Mouse (Mus musculus): ENCODE results near the gene Nup133. TPM values are rescaled to one million over a fixed set of nuclear protein-coding genes. Genes with fewer than 3 reads are reported as not detected.
A peak's percentile ranks its signal among the peaks of the same experiment; 100 is the strongest.

Nup133 gene
- total and polyA plus RNA-seq, 3 experiments: 49.6 to 58.1 (median 58.0) TPM

DNA sequence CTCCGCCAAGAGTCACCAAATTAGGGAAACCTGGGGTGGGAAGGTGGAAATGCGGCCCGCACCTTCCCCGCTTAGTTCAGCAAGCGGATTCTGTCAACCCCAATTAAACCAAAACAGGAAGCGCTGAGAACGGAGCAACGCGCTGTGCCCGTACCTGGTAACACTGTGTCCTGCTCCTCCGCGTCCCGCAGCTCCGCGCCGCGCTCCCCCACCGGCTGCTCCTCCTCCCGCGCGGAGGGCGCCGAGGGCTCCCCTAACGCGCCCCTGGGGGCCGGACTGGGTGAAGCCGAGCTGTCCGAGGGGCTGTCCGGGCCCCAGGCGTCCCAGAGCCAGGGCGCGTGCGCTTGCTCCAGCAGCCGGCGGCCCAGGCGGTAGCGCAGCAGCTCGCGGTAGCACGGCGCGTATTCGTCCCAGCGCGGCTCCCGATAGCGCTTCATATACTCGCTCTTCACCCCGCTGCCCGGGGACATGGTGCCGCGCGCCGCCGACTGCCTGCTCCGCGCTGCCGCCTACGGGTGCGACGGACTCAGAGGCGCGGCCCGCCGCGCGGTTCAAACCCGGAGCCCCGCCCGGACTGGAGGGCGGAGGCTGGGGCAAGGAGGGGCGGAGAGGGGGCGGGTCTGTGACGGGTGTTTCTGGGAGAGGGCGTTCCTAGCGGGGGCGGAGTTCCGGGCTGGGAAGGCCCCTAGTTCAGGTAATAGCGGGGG is 90.0 kb downstream of the Nup133 start (continued):
- TF ChIP-seq UBTF (IDR thresholded peaks at IDR 0.05; ENCODE audit: borderline replicate concordance, insufficient read depth, low read depth, low read length): peak; percentile 85; the same call in 1 of the 2 replicates
- TF ChIP-seq KAT2A (conservative IDR thresholded peaks at IDR 0.05; ENCODE audit: low read depth, low read length): no peak
- TF ChIP-seq POLR2A (IDR thresholded peaks at IDR 0.05; ENCODE audit: control insufficient read depth in 1 of 2, insufficient read depth in 1 of 2, low read depth in 1 of 2, low read length in 2 of 2, poor library complexity in 1 of 2): peak; percentile 70 to 85; a peak in 3 of 4 replicates
- TF ChIP-seq CHD2 (IDR thresholded peaks at IDR 0.05; ENCODE audit: low read length): no peak
- TF ChIP-seq E2F4 (IDR thresholded peaks at IDR 0.05; ENCODE audit: borderline replicate concordance, low read depth, low read length): no peak
- no peak for TF ChIP-seq ZC3H11A (IDR thresholded peaks at IDR 0.05; ENCODE audit: low read depth, low read length)
- peak; percentile 75 for TF ChIP-seq NELFE (IDR thresholded peaks at IDR 0.05; ENCODE audit: low read depth, low read length)
- TF ChIP-seq CTCF (IDR thresholded peaks at IDR 0.05 in 2 of 3, conservative IDR thresholded peaks at IDR 0.05 in 1 of 3; ENCODE audit: control insufficient read depth in 1 of 3, insufficient read depth in 1 of 3, low read depth in 2 of 3, low read length in 3 of 3, poor library complexity in 1 of 3, severe bottlenecking in 1 of 3): peak in 2 of 3 experiments; percentile 12 to 30; a peak in 2 of 6 replicates
- TF ChIP-seq MYC (IDR thresholded peaks at IDR 0.05; ENCODE audit: low read depth, low read length): no peak
- no peak for TF ChIP-seq RAD21 (IDR thresholded peaks at IDR 0.05; ENCODE audit: low read depth, low read length)
- peak; percentile 57 for TF ChIP-seq NRF1 (IDR thresholded peaks at IDR 0.05; ENCODE audit: insufficient read depth, low read depth, low read length, poor library complexity, severe bottlenecking)
- TF ChIP-seq ELF1 (IDR thresholded peaks at IDR 0.05; ENCODE audit: low read depth, low read length): 0 out of 2 replicates have a peak, but pooled peaks have one; percentile 54
- 0 out of 2 replicates have a peak, but pooled peaks have one; percentile 3 for TF ChIP-seq SMC3 (IDR thresholded peaks at IDR 0.05; ENCODE audit: low read depth, low read length)
- TF ChIP-seq ZNF384 (IDR thresholded peaks at IDR 0.05; ENCODE audit: low read depth, low read length): no peak
- no peak for TF ChIP-seq MYB (IDR thresholded peaks at IDR 0.05; ENCODE audit: low read depth, low read length)
- peak; percentile 61; the same call in 1 of the 2 replicates for TF ChIP-seq SIN3A (IDR thresholded peaks at IDR 0.05; ENCODE audit: low read length)
- TF ChIP-seq CHD1 (IDR thresholded peaks at IDR 0.05; ENCODE audit: low read depth, low read length): 0 out of 2 replicates have a peak, but pooled peaks have one; percentile 34
- no peak for TF ChIP-seq GATA1 (IDR thresholded peaks at IDR 0.05; ENCODE audit: low read depth, low read length)

DNA sequence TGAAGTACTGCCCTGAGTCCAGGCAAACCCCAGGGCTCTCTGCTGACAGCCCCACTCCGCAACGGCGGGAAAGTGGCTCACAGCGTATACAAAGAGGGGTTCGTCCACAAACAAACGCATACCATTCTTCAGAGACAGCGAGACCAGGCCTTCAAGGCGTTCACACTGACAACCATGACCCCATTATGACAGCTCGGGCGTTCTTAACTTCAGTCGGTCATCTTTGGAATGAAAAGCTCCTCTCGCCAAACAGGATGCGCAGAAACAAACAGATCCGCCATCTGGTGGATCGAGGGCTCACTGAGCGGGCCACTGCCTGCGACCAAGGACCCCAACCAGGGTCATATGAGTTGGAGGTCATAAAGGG is 90.5 kb downstream of the Nup133 start:
- H3K27ac ChIP-seq (ENCODE audit: control insufficient read depth, low read depth, low read length): peak overlapping the region; percentile 56
- peaks cover 0 to 29% of the 10 kb centered on the region in 2 experiments; a peak in 2 of 4 replicates for H3K36me3 ChIP-seq (ENCODE audit: control insufficient read depth in 1 of 2, insufficient read depth in 2 of 2, low read length in 2 of 2)
- H3K9ac ChIP-seq (ENCODE audit: control insufficient read depth, low read depth, low read length, poor library complexity, severe bottlenecking): peak overlapping the region; percentile 86
- peaks cover 8 to 29% of the 10 kb centered on the region in 2 experiments for H3K4me1 ChIP-seq (ENCODE audit: control insufficient read depth in 1 of 2, insufficient read depth in 2 of 2, low read length in 2 of 2)
- no peaks in the 10 kb centered on the region for H3K9me3 ChIP-seq (replicated peaks; ENCODE audit: insufficient read depth, low read length)
- peak overlapping the region; percentile 83 to 94 for H3K4me3 ChIP-seq (ENCODE audit: control insufficient read depth in 1 of 2, insufficient read depth in 1 of 2, low read depth in 2 of 2, low read length in 2 of 2)
- peaks cover 44% of the 10 kb centered on the region for H3K79me2 ChIP-seq (ENCODE audit: control insufficient read depth, insufficient read depth, low read length, poor library complexity)
- DNase-seq (ENCODE audit: low read depth, low spot score): no peak
- TF ChIP-seq MXI1 (IDR thresholded peaks at IDR 0.05; ENCODE audit: low read depth, low read length) (peak; percentile 11; the same call in 1 of the 2 replicates), CHD1 (IDR thresholded peaks at IDR 0.05; ENCODE audit: low read depth, low read length) (no peak), CTCF (IDR thresholded peaks at IDR 0.05 in 2 of 3, conservative IDR thresholded peaks at IDR 0.05 in 1 of 3; ENCODE audit: control insufficient read depth in 1 of 3, insufficient read depth in 1 of 3, low read depth in 2 of 3, low read length in 3 of 3, poor library complexity in 1 of 3, severe bottlenecking in 1 of 3) (no peak), E2F4 (IDR thresholded peaks at IDR 0.05; ENCODE audit: borderline replicate concordance, low read depth, low read length) (peak; percentile 74; the same call in 1 of the 2 replicates), GABPA (IDR thresholded peaks at IDR 0.05; ENCODE audit: low read depth, low read length) (no peak)
- H3K27me3 ChIP-seq (ENCODE audit: control insufficient read depth in 1 of 2, insufficient read depth in 2 of 2, low read length in 2 of 2): no peaks in the 10 kb centered on the region
